Mouse (Mus musculus): ENCODE measurements around the gene Thsd4.
"Not testable (repeated sequence)": the region's sequence is repeated elsewhere in the genome, so short reads cannot be mapped to it uniquely, and the experiment has no call there.

The Thsd4 gene

GRCm38 (mm10) chr9:59969383-59969782 lies 552.5 kb downstream of the Thsd4 start:
- peak; percentile 87 for DNase-seq (ENCODE audit: low spot score)

- DNase-seq (ENCODE audit: low spot score), result no peak
These were observed 556.8 kb downstream of the Thsd4 start for GRCm38 (mm10) chr9:59965046-59965445.

GRCm38 (mm10) chr9:59964367-59964766 lies 557.5 kb downstream of the Thsd4 start:
- DNase-seq (ENCODE audit: low spot score), result no peak

- DNase-seq (ENCODE audit: low spot score), result no peak
These were observed 560.5 kb downstream of the Thsd4 start for GRCm38 (mm10) chr9:59961201-59961955.

GRCm38 (mm10) chr9:59960559-59960958 lies 561.3 kb downstream of the Thsd4 start, which contains the start of gene Nr2e3:
Gene Nr2e3, minus strand, starts transcription at chr9:59960659.
- DNase-seq (ENCODE audit: low spot score), result no peak

GRCm38 (mm10) chr9:59959276-59959675 lies 562.6 kb downstream of the Thsd4 start:
- DNase-seq (ENCODE audit: low spot score), result peak; percentile 94

GRCm38 (mm10) chr9:59958115-59958514 lies 563.7 kb downstream of the Thsd4 start:
- DNase-seq (ENCODE audit: low spot score), result not testable (repeated sequence)

GRCm38 (mm10) chr9:59956496-59956895 lies 565.4 kb downstream of the Thsd4 start:
- no peak for DNase-seq (ENCODE audit: low spot score)

GRCm38 (mm10) chr9:59955692-59956091 lies 566.2 kb downstream of the Thsd4 start:
- no peak for DNase-seq (ENCODE audit: low spot score)

GRCm38 (mm10) chr9:59955199-59955598 lies 566.6 kb downstream of the Thsd4 start:
- no peak for DNase-seq (ENCODE audit: low spot score)

GRCm38 (mm10) chr9:59953556-59953955 lies 568.3 kb downstream of the Thsd4 start:
- no peak for DNase-seq (ENCODE audit: low spot score)

- DNase-seq (ENCODE audit: low spot score), result no peak
These were observed 569.3 kb downstream of the Thsd4 start for GRCm38 (mm10) chr9:59952515-59953070.

GRCm38 (mm10) chr9:59951943-59952342 lies 569.9 kb downstream of the Thsd4 start:
- no peak for DNase-seq (ENCODE audit: low spot score)

- no peak for DNase-seq (ENCODE audit: low spot score)
These were observed 570.7 kb downstream of the Thsd4 start for GRCm38 (mm10) chr9:59951001-59951750.

GRCm38 (mm10) chr9:59949981-59950380 lies 571.9 kb downstream of the Thsd4 start:
- no peak for DNase-seq (ENCODE audit: low spot score)

- DNase-seq (ENCODE audit: low spot score), result no peak
These were observed 572.3 kb downstream of the Thsd4 start for GRCm38 (mm10) chr9:59949511-59949910.

- no peak for DNase-seq (ENCODE audit: low spot score)
These were observed 573.1 kb downstream of the Thsd4 start for GRCm38 (mm10) chr9:59948691-59949250.

- DNase-seq (ENCODE audit: low spot score), result no peak
These were observed 573.6 kb downstream of the Thsd4 start for GRCm38 (mm10) chr9:59948226-59948625.

- no peak for DNase-seq (ENCODE audit: low spot score)
These were observed 574.6 kb downstream of the Thsd4 start for GRCm38 (mm10) chr9:59947271-59947670.

- no peak for DNase-seq (ENCODE audit: low spot score)
These were observed 576.6 kb downstream of the Thsd4 start for GRCm38 (mm10) chr9:59945241-59945640.

GRCm38 (mm10) chr9:59943826-59944225 lies 578.0 kb downstream of the Thsd4 start:
- DNase-seq (ENCODE audit: low spot score), result no peak

GRCm38 (mm10) chr9:59942501-59943085 lies 579.3 kb downstream of the Thsd4 start:
- DNase-seq (ENCODE audit: low spot score), result no peak

Data from retina, embryonic 14.5 days (tissue).